Mouse (Mus musculus) liver, postnatal 0 days (tissue): ENCODE data around the gene Gstm5. TPM values are rescaled to one million over a fixed set of nuclear protein-coding genes. Genes with fewer than 3 reads are reported as not detected.
"Not testable (repeated sequence)": the region's sequence is repeated elsewhere in the genome, so short reads cannot be mapped to it uniquely, and the experiment has no call there.

Experiments used
- ATAC-seq: fragments of 200-750 bp; cut with Nextera tagmentation; 2 replicates; pipeline ENCODE4 v1.8.0; 2017; ENCODE audit warnings: mild to moderate bottlenecking, moderate library complexity
- DNase-seq: peaks from one replicate; pipeline ENCODE4 v3.0.0-alpha.2; 2016
- H3K27ac ChIP-seq: fragments of 300-500 bp; sonication (generic); 2 replicates; pipeline ENCODE4 v1.5.1; 2014; ENCODE audit warnings: antibody characterized with exemption, moderate library complexity, mild to moderate bottlenecking, low read depth
- H3K27me3 ChIP-seq: fragments of 300-500 bp; sonication (generic); 2 replicates; pipeline ENCODE4 v1.6.1; 2014; ENCODE audit warnings: low read length, control low read depth, mixed read lengths; ENCODE audit not compliant: insufficient read depth
- H3K36me3 ChIP-seq: fragments of 300-500 bp; sonication (generic); replicated peaks from 2 replicates; pipeline ENCODE4 v1.6.1; 2014; ENCODE audit warnings: mild to moderate bottlenecking, control low read depth, low read length, moderate library complexity, mixed read lengths; ENCODE audit not compliant: insufficient read depth
- H3K4me1 ChIP-seq: fragments of 300-500 bp; sonication (generic); 2 replicates; pipeline ENCODE4 v1.6.1; 2014; ENCODE audit warnings: antibody characterized with exemption, mild to moderate bottlenecking, control low read depth; ENCODE audit not compliant: insufficient read depth
- H3K4me2 ChIP-seq: fragments of 300-500 bp; sonication (generic); 2 replicates; pipeline ENCODE4 v1.6.1; 2014; ENCODE audit warnings: low read depth, mild to moderate bottlenecking, low read length, moderate library complexity, mixed read lengths
- H3K4me3 ChIP-seq: fragments of 300-500 bp; sonication (generic); 2 replicates; pipeline ENCODE4 v1.5.1; 2014; ENCODE audit warnings: low read depth, low read length
- H3K9ac ChIP-seq: fragments of 300-500 bp; sonication (generic); replicated peaks from 2 replicates; pipeline ENCODE4 v1.6.1; 2014; ENCODE audit warnings: mild to moderate bottlenecking, moderate library complexity
- H3K9me3 ChIP-seq: fragments of 300-500 bp; sonication (generic); 2 replicates; pipeline ENCODE4 v1.6.1; 2016; ENCODE audit warnings: mild to moderate bottlenecking, control low read depth, low read length, mixed read lengths
- CTCF ChIP-seq: sonication (generic); IDR thresholded peaks from 2 replicates; pipeline ENCODE4 v1.5.1; 2016; ENCODE audit warnings: antibody characterized with exemption, low read depth
- EP300 ChIP-seq: IDR thresholded peaks from 2 replicates; pipeline ENCODE4 v1.6.1; 2016; ENCODE audit warnings: antibody characterized with exemption, low read depth, mild to moderate bottlenecking
- WGBS: fragments of 180-500 bp; shearing (Covaris S2); extraction: QIAGEN DNeasy Blood & Tissue Kit; methylation state at CpG from one replicate; pipeline ENCODE4 v1.1.7; 2014; ENCODE audit not compliant: insufficient replicate concordance; 5-methylcytosine and 5-hydroxymethylcytosine counted together
- polyA plus RNA-seq: library from polyadenylated mRNA; unstranded; fragments of >200 nt; fragmentation: Nextera tagmentation; extraction: Ambion mirVana; gene quantifications from 2 replicates; pipeline ENCODE4 v1.2.1, GENCODE M21; 2015

Gene Gstm5
- polyA plus RNA-seq, 1 experiment from 2014 or later, result 134 TPM

- H3K36me3 ChIP-seq, result no peaks in the 10 kb centered on the region
- no peaks in the 10 kb centered on the region for H3K9me3 ChIP-seq
- H3K27ac ChIP-seq, result 0 out of 2 replicates have a peak overlapping the region, but pooled peaks have one; percentile 13
- DNase-seq (peak; percentile 44), ATAC-seq (peak; percentile 16; the same call in 1 of the 2 replicates)
- H3K4me3 ChIP-seq, result no peak overlapping the region
- no peak overlapping the region for H3K9ac ChIP-seq
- H3K27me3 ChIP-seq, result no peaks in the 10 kb centered on the region
- WGBS, result 66% methylated on average over 12 of the region's 12 CpGs
- no peak overlapping the region for H3K4me2 ChIP-seq
- peaks cover 30% of the 10 kb centered on the region for H3K4me1 ChIP-seq
- TF ChIP-seq EP300, result no peak
These were observed 45.1 kb upstream of the Gstm5 start for GRCm38 (mm10) chr3:107850418-107851031.

GRCm38 (mm10) chr3:107852786-107853185, 42.8 kb upstream of the Gstm5 start:
- no peaks in the 10 kb centered on the region for H3K9me3 ChIP-seq
- 0 out of 2 replicates have a peak overlapping the region, but pooled peaks have one; percentile 2 for H3K4me2 ChIP-seq
- H3K4me1 ChIP-seq, result peaks cover 22% of the 10 kb centered on the region
- no peak overlapping the region for H3K9ac ChIP-seq
- TF ChIP-seq EP300, result no peak
- H3K27me3 ChIP-seq, result no peaks in the 10 kb centered on the region
- DNase-seq (peak; percentile 58), ATAC-seq (peak; percentile 35)
- H3K36me3 ChIP-seq, result no peaks in the 10 kb centered on the region
- 36% methylated on average over 7 of the region's 7 CpGs for WGBS
- H3K27ac ChIP-seq, result peak overlapping the region; percentile 63
- H3K4me3 ChIP-seq, result no peak overlapping the region

- TF ChIP-seq EP300 (no peak), CTCF (no peak)
- DNase-seq, result no peak
- ATAC-seq, result no peak
- Histone ChIP-seq H3K9ac (no peak overlapping the region), H3K36me3 (no peaks in the 10 kb centered on the region), H3K27ac (peak overlapping the region; percentile 63), H3K4me1 (peaks cover 22% of the 10 kb centered on the region), H3K4me2 (no peak overlapping the region), H3K4me3 (no peak overlapping the region), H3K27me3 (no peaks in the 10 kb centered on the region), H3K9me3 (no peaks in the 10 kb centered on the region)
- WGBS, result 68% methylated on average over 17 of the region's 17 CpGs
These were observed 42.1 kb upstream of the Gstm5 start for GRCm38 (mm10) chr3:107853232-107854181.

- no peak overlapping the region for H3K4me3 ChIP-seq
- no peaks in the 10 kb centered on the region for H3K36me3 ChIP-seq
- DNase-seq (no peak), ATAC-seq (no peak)
- no peak overlapping the region for H3K4me2 ChIP-seq
- no peaks in the 10 kb centered on the region for H3K9me3 ChIP-seq
- H3K27ac ChIP-seq, result no peak overlapping the region
- H3K4me1 ChIP-seq, result peaks cover 10% of the 10 kb centered on the region
- 79% methylated on average over 13 of the region's 13 CpGs for WGBS
- TF ChIP-seq CTCF, result no peak
- no peak for TF ChIP-seq EP300
- no peaks in the 10 kb centered on the region for H3K27me3 ChIP-seq
- no peak overlapping the region for H3K9ac ChIP-seq
These were observed 40.3 kb upstream of the Gstm5 start for GRCm38 (mm10) chr3:107855368-107855767.

- Histone ChIP-seq H3K4me2 (no peak overlapping the region), H3K4me1 (peaks cover 6% of the 10 kb centered on the region), H3K9ac (no peak overlapping the region), H3K9me3 (no peaks in the 10 kb centered on the region), H3K27me3 (no peaks in the 10 kb centered on the region), H3K36me3 (no peaks in the 10 kb centered on the region), H3K4me3 (no peak overlapping the region), H3K27ac (no peak overlapping the region)
- 63% methylated on average over 6 of the region's 6 CpGs for WGBS
- DNase-seq (no peak), ATAC-seq (peak; percentile 13; the same call in 1 of the 2 replicates)
- TF ChIP-seq EP300 (no peak), CTCF (no peak)
These were observed 38.0 kb upstream of the Gstm5 start for GRCm38 (mm10) chr3:107857646-107858045.

- not testable (repeated sequence) for DNase-seq, H3K27me3 ChIP-seq, ATAC-seq, H3K27ac ChIP-seq, H3K4me2 ChIP-seq, H3K9me3 ChIP-seq, H3K36me3 ChIP-seq, H3K4me1 ChIP-seq, H3K4me3 ChIP-seq, H3K9ac ChIP-seq
- 0 out of 2 replicates have a peak, but pooled peaks have one; percentile 13 for TF ChIP-seq CTCF
- WGBS, result 75% methylated on average over 5 of the region's 5 CpGs
These were observed 34.1 kb upstream of the Gstm5 start for GRCm38 (mm10) chr3:107861483-107861882.
